Mouse (Mus musculus) ES-E14 (cell line): ENCODE data around the gene Pomgnt1. TPM values are rescaled to one million over a fixed set of nuclear protein-coding genes. Genes with fewer than 3 reads are reported as not detected.

Experiments
- DNase-seq: peaks from one replicate; pipeline ENCODE4 v3.0.0-alpha.2; 2013; ENCODE audit warnings: low read depth, low spot score
- H3K27ac ChIP-seq: 2 replicates; pipeline ENCODE4 v1.5.1; 2012; ENCODE audit warnings: low read depth, mild to moderate bottlenecking, low read length, moderate library complexity, mixed read lengths; ENCODE audit not compliant: poor library complexity, insufficient read depth, severe bottlenecking
- H3K36me3 ChIP-seq: 2 replicates; pipeline ENCODE4 v1.6.1; 2012; ENCODE audit warnings: mild to moderate bottlenecking, low read length, moderate library complexity, mixed read lengths; ENCODE audit not compliant: control insufficient read depth, poor library complexity, insufficient read depth, severe bottlenecking
- H3K4me1 ChIP-seq, 2 experiments: fragments of 150-350 bp in 1 of 2; sonication (generic) in 1 of 2; 2 replicates each; pipeline ENCODE4 v1.6.1; 2012; ENCODE audit warnings: low read length in 2 of 2, mild to moderate bottlenecking in 1 of 2, mixed read lengths in 1 of 2; ENCODE audit not compliant: control insufficient read depth in 2 of 2, insufficient read depth in 2 of 2, poor library complexity in 1 of 2
- H3K4me3 ChIP-seq, 2 experiments: fragments of 150-350 bp in 1 of 2; sonication (generic) in 1 of 2; 2 replicates each; pipeline ENCODE4 v1.5.1; 2012; ENCODE audit warnings: low read length in 2 of 2, low read depth in 1 of 2, mild to moderate bottlenecking in 1 of 2, mixed read lengths in 1 of 2; ENCODE audit not compliant: insufficient read depth in 1 of 2, poor library complexity in 1 of 2, severe bottlenecking in 1 of 2
- H3K9ac ChIP-seq: 2 replicates; pipeline ENCODE4 v1.6.1; 2012; ENCODE audit warnings: low read depth, mild to moderate bottlenecking, low read length, mixed read lengths; ENCODE audit not compliant: poor library complexity, insufficient read depth, severe bottlenecking
- H3K9me3 ChIP-seq: fragments of 150-350 bp; sonication (generic); 2 replicates; pipeline ENCODE4 v1.6.1; 2012; ENCODE audit warnings: low read depth, mild to moderate bottlenecking, low read length; ENCODE audit not compliant: control insufficient read depth, insufficient read depth
- CHD2 ChIP-seq: IDR thresholded peaks from 2 replicates; pipeline ENCODE4 v1.6.1; 2014; ENCODE audit warnings: mild to moderate bottlenecking, low read depth, low read length, inconsistent platforms
- HCFC1 ChIP-seq: IDR thresholded peaks from 2 replicates; pipeline ENCODE4 v1.6.1; 2012; ENCODE audit warnings: low read length, inconsistent platforms, borderline replicate concordance; ENCODE audit not compliant: insufficient read depth
- MAFK ChIP-seq: IDR thresholded peaks from 2 replicates; pipeline ENCODE4 v1.6.1; 2014; ENCODE audit warnings: mild to moderate bottlenecking, low read depth, low read length, inconsistent platforms; ENCODE audit not compliant: insufficient read depth
- ZC3H11A ChIP-seq: IDR thresholded peaks from 2 replicates; pipeline ENCODE4 v1.6.1; 2012; ENCODE audit warnings: low read depth, mild to moderate bottlenecking, inconsistent platforms, low read length, borderline replicate concordance
- ZNF384 ChIP-seq: IDR thresholded peaks from 2 replicates; pipeline ENCODE4 v1.6.1; 2012; ENCODE audit warnings: low read depth, low read length, inconsistent platforms
- in situ Hi-C, 2 experiments: fragments of 600-800 bp; cut with MboI; formaldehyde crosslinking; loops; one replicate each; pipeline ENCODE4 v1.15.1; 2025; ENCODE audit warnings: low sequenced_read_pairs in 2 of 2, inconsistent platforms in 1 of 2; ENCODE audit not compliant: unreplicated experiment in 2 of 2
- total RNA-seq: library from RNA; depleted of rRNA; stranded (reverse); fragments of 300-350 nt; gene quantifications from 2 replicates; pipeline ENCODE4 v1.2.3, GENCODE M21; 2012

Gene Pomgnt1
- total RNA-seq, 1 experiment: 48.6 TPM

DNA sequence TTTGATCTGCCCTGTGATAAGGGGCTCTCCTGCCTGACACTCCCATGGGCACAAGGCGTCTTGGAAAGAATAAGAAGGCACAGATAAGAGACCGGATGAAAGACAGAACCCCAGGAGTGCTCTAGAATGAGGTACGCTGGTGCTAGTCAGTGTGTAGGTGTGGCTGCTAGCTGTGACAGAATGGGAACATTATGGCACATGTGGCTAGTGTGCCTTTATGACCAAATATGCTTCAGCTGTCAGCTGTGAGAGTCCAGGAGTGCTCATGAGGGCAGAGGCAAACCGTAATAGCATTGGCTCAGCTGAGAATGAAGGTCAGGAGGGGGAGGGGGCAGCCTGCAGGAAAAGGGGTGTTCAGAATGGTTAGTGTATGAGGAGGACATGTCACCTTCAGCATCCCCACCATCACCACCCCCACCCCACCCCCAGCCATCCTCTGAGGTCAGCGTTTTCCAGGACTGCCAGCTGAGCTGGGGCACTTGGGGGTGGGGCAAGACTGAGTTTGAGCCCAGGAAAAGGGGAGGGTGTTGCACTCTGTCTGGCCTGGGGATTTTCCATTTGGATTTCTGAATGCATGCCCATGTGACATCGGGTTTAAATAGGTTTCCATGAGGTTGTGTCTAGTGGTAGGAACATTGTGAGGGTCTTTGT, 51.0 kb downstream of the Pomgnt1 start:
- no peaks in the 10 kb centered on the region for H3K9me3 ChIP-seq
- TF ChIP-seq MAFK (no peak), ZNF384 (no peak), HCFC1 (no peak), CHD2 (no peak), ZC3H11A (no peak)
- H3K4me1 ChIP-seq: peaks cover 4 to 28% of the 10 kb centered on the region in 2 experiments; a peak in 3 of 4 replicates
- no peak overlapping the region for H3K27ac ChIP-seq
- no peak overlapping the region for H3K9ac ChIP-seq
- no peak overlapping the region for H3K4me3 ChIP-seq
- DNase-seq: no peak
- no peaks in the 10 kb centered on the region for H3K36me3 ChIP-seq
- in situ Hi-C loops: no loop called here

DNA sequence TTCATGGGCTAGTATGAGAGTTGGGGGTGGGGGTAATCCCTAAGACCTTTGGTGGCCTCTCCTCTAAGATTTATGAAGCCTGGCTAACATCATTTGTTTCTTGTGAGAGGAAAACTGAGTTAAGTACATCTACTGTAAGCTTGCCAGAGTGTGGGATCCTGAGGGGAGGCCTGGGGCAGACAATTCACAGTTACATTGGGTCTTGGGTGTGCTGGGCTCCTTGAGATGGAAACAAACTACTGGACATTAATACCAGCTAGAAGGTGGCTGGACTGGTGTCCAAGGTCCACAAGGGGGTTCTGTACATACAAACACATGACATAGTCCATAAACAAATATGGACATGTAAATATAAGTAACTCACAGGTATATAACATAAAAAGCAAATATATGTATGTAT, 51.5 kb downstream of the Pomgnt1 start:
- no peaks in the 10 kb centered on the region for H3K36me3 ChIP-seq
- in situ Hi-C loops: no loop called here
- H3K9ac ChIP-seq: no peak overlapping the region
- H3K27ac ChIP-seq: no peak overlapping the region
- DNase-seq: no peak
- H3K4me3 ChIP-seq: no peak overlapping the region
- peaks cover 4 to 28% of the 10 kb centered on the region in 2 experiments; a peak in 3 of 4 replicates for H3K4me1 ChIP-seq
- TF ChIP-seq MAFK: no peak
- no peaks in the 10 kb centered on the region for H3K9me3 ChIP-seq

DNA sequence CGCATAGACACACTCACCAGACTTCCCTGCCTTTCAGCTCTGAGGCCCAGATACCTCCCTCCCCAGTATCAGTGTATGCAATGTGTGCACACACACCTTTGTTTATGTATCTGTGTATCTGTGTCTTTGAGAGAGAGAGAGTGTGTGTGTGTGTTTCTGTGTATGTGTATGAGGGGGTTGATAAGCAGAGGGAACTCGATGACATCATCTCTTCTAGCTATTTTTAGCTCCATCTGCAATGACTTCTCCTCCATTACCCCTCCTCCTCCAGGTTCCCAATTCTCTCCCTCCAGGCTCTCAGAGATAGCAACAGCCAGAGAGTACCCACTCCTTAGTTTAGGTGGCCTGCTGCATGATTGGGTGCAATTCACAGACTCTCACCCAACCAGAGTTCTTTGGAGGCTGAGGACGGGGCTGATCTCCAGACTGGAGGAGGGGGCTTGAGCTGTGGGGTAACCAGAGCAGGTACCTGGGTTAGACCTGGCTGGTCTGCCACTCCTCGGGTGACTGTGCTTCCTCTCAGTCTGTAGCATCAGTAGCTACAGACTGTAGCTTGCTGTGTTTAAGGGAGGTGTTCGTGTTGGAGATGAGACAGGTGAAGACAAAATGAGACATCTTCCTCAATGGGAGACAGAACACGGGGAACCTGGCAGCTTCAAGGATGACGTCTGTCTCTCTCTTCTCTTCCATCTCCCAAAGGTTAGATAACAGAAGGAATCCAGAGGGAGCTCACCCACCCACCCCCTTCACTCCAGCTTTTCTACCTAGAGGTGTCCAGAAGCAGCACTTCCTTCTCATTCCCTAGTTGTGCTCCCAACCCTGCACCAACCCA, 52.3 kb downstream of the Pomgnt1 start:
- peak overlapping the region; percentile 78 for H3K9ac ChIP-seq
- H3K9me3 ChIP-seq: no peaks in the 10 kb centered on the region
- no peak for DNase-seq
- TF ChIP-seq HCFC1 (no peak), ZNF384 (no peak), MAFK (no peak), CHD2 (no peak), ZC3H11A (no peak)
- H3K27ac ChIP-seq: peak overlapping the region; percentile 93
- H3K4me1 ChIP-seq: peaks cover 4 to 28% of the 10 kb centered on the region in 2 experiments; a peak in 3 of 4 replicates
- in situ Hi-C loops: no loop called here
- H3K36me3 ChIP-seq: no peaks in the 10 kb centered on the region
- peak overlapping the region; percentile 62 to 73 for H3K4me3 ChIP-seq

DNA sequence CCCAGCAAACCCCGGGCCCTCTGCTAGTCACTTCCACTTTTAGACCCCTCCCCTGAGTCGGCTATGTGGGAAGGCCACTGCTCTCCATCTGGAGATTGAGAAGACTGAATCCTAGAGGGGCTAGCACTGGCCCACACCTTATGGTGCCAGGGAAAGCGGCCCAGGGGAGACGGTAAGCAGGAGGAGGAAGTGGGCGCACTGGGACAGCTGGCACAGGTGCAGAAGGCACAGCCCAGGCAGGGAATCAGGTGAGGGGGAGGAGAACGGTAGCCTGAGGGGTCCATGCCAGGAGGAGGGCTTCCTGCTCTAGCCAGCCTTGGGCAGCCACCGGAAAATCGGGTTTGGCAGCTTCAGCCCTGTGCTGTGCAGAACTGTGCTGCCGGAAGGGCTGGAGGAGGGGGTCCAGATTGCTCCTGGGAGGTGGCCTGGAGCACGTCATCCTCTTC, 52.9 kb downstream of the Pomgnt1 start:
- peak overlapping the region; percentile 93 for H3K27ac ChIP-seq
- peaks cover 7 to 33% of the 10 kb centered on the region in 2 experiments; a peak in 3 of 4 replicates for H3K4me1 ChIP-seq
- TF ChIP-seq HCFC1 (no peak), ZC3H11A (no peak), CHD2 (no peak), ZNF384 (no peak), MAFK (no peak)

More for the DNA sequence above, 52.9 kb downstream of the Pomgnt1 start:
- no peaks in the 10 kb centered on the region for H3K36me3 ChIP-seq
- H3K9ac ChIP-seq: peak overlapping the region; percentile 78
- no peaks in the 10 kb centered on the region for H3K9me3 ChIP-seq
- DNase-seq: no peak
- H3K4me3 ChIP-seq: peak overlapping the region; percentile 62 to 73
- in situ Hi-C loops: no loop called here
